Mouse (Mus musculus) lung, postnatal 0 days (tissue): ENCODE results near the gene Mmp25. TPM values are rescaled to one million over a fixed set of nuclear protein-coding genes. Genes with fewer than 3 reads are reported as not detected.

Experiments used
- ATAC-seq: fragments of 200-750 bp; cut with Nextera tagmentation; 2 replicates; pipeline ENCODE4 v1.8.0; 2017; ENCODE audit warnings: moderate library complexity
- DNase-seq: peaks from one replicate; pipeline ENCODE4 v3.0.0-alpha.2; 2016; ENCODE audit warnings: low spot score
- H3K27ac ChIP-seq: fragments of 300-500 bp; sonication (generic); 2 replicates; pipeline ENCODE4 v1.5.1; 2014; ENCODE audit warnings: antibody characterized with exemption, mild to moderate bottlenecking, low read length, mixed read lengths
- H3K27me3 ChIP-seq: fragments of 300-500 bp; sonication (generic); replicated peaks from 2 replicates; pipeline ENCODE4 v1.6.1; 2014; ENCODE audit warnings: low read length, mixed read lengths; ENCODE audit not compliant: insufficient read depth
- H3K36me3 ChIP-seq: fragments of 300-500 bp; sonication (generic); 2 replicates; pipeline ENCODE4 v1.6.1; 2014; ENCODE audit warnings: low read length, mixed read lengths; ENCODE audit not compliant: insufficient read depth
- H3K4me1 ChIP-seq: fragments of 300-500 bp; sonication (generic); 2 replicates; pipeline ENCODE4 v1.6.1; 2014; ENCODE audit warnings: antibody characterized with exemption, low read depth, low read length, mixed read lengths; ENCODE audit not compliant: insufficient read depth
- H3K4me2 ChIP-seq: fragments of 300-500 bp; sonication (generic); replicated peaks from 2 replicates; pipeline ENCODE4 v1.6.1; 2014; ENCODE audit warnings: low read depth, mild to moderate bottlenecking, low read length, moderate library complexity, mixed read lengths
- H3K4me3 ChIP-seq: fragments of 300-500 bp; sonication (generic); 2 replicates; pipeline ENCODE4 v1.5.1; 2014; ENCODE audit warnings: low read depth, low read length
- H3K9ac ChIP-seq: fragments of 300-500 bp; sonication (generic); replicated peaks from 2 replicates; pipeline ENCODE4 v1.6.1; 2014; ENCODE audit warnings: low read depth, mild to moderate bottlenecking
- H3K9me3 ChIP-seq: fragments of 300-500 bp; sonication (generic); 2 replicates; pipeline ENCODE4 v1.6.1; 2016; ENCODE audit warnings: low read length, mixed read lengths
- CTCF ChIP-seq: IDR thresholded peaks from 2 replicates; pipeline ENCODE4 v1.5.1; 2016; ENCODE audit warnings: antibody characterized with exemption, mild to moderate bottlenecking
- EP300 ChIP-seq: IDR thresholded peaks from 2 replicates; pipeline ENCODE4 v1.6.1; 2016; ENCODE audit warnings: antibody characterized with exemption, mild to moderate bottlenecking, control low read depth
- WGBS: fragments of 180-500 bp; shearing (Covaris S2); extraction: QIAGEN DNeasy Blood & Tissue Kit; methylation state at CpG from one replicate; pipeline ENCODE4 v1.1.7; 2014; 5-methylcytosine and 5-hydroxymethylcytosine counted together
- polyA plus RNA-seq: library from polyadenylated mRNA; unstranded; fragments of >200 nt; fragmentation: Nextera tagmentation; extraction: Ambion mirVana; gene quantifications from 2 replicates; pipeline ENCODE4 v1.2.1, GENCODE M21; 2015

The Mmp25 gene
- polyA plus RNA-seq, 1 experiment from 2014 or later, result 0.36 TPM

GRCm38 (mm10) chr17:23610361-23610800 lies 34.7 kb downstream of the Mmp25 start:
- peak; percentile 73 for DNase-seq
- no peak overlapping the region for H3K27ac ChIP-seq
- no peaks in the 10 kb centered on the region for H3K9me3 ChIP-seq
- H3K4me1 ChIP-seq, result no peaks in the 10 kb centered on the region
- WGBS, result 79% methylated on average over 28 of the region's 28 CpGs
- TF ChIP-seq CTCF, result peak; percentile 87
- no peak for TF ChIP-seq EP300
- ATAC-seq, result peak; percentile 66
- H3K9ac ChIP-seq, result no peak overlapping the region
- H3K36me3 ChIP-seq, result no peaks in the 10 kb centered on the region
- H3K27me3 ChIP-seq, result no peaks in the 10 kb centered on the region
- no peak overlapping the region for H3K4me2 ChIP-seq
- H3K4me3 ChIP-seq, result no peak overlapping the region

GRCm38 (mm10) chr17:23609612-23610011 lies 35.5 kb downstream of the Mmp25 start:
- H3K27me3 ChIP-seq, result no peaks in the 10 kb centered on the region
- H3K36me3 ChIP-seq, result no peaks in the 10 kb centered on the region
- H3K27ac ChIP-seq, result no peak overlapping the region
- H3K4me2 ChIP-seq, result no peak overlapping the region
- no peaks in the 10 kb centered on the region for H3K4me1 ChIP-seq
- no peaks in the 10 kb centered on the region for H3K9me3 ChIP-seq
- TF ChIP-seq CTCF (no peak), EP300 (no peak)
- no peak for DNase-seq
- WGBS, result 88% methylated on average over 24 of the region's 24 CpGs
- no peak overlapping the region for H3K9ac ChIP-seq
- H3K4me3 ChIP-seq, result no peak overlapping the region
- no peak for ATAC-seq

GRCm38 (mm10) chr17:23605220-23605619 lies 39.9 kb downstream of the Mmp25 start:
- H3K9ac ChIP-seq, result no peak overlapping the region
- no peak overlapping the region for H3K4me3 ChIP-seq
- no peaks in the 10 kb centered on the region for H3K36me3 ChIP-seq
- DNase-seq (no peak), ATAC-seq (no peak)
- no peak overlapping the region for H3K27ac ChIP-seq
- H3K9me3 ChIP-seq, result no peaks in the 10 kb centered on the region
- no peaks in the 10 kb centered on the region for H3K27me3 ChIP-seq
- H3K4me2 ChIP-seq, result no peak overlapping the region
- 84% methylated on average over 8 of the region's 8 CpGs for WGBS
- H3K4me1 ChIP-seq, result no peaks in the 10 kb centered on the region
- TF ChIP-seq EP300 (no peak), CTCF (no peak)

DNA sequence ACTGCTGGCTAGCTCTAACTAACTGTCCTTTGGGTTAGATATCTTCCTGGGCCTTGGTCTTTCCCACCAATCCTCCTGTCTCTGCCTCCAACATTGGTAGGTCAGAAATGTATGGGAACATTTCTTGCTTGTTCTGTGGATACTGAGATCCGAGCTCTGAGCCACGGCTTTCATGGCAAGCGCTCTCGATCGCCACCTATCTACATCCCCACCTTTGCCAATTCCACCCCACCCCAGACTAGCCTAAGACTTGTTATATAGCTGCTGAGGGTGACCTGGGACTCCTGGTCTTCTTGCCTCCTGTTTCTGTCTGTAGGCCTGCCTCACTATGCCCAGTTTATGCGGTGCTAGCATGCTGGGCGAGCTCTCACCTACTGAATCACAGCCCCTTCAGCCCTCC lies 40.7 kb downstream of the Mmp25 start:
- H3K27me3 ChIP-seq, result no peaks in the 10 kb centered on the region
- ATAC-seq (no peak), DNase-seq (no peak)
- no peak overlapping the region for H3K9ac ChIP-seq
- TF ChIP-seq CTCF (0 out of 2 replicates have a peak, but pooled peaks have one; percentile 19), EP300 (no peak)
- no peak overlapping the region for H3K27ac ChIP-seq
- 71% methylated on average over 7 of the region's 7 CpGs for WGBS
- no peaks in the 10 kb centered on the region for H3K4me1 ChIP-seq
- H3K9me3 ChIP-seq, result no peaks in the 10 kb centered on the region
- H3K4me2 ChIP-seq, result no peak overlapping the region
- H3K4me3 ChIP-seq, result no peak overlapping the region
- H3K36me3 ChIP-seq, result no peaks in the 10 kb centered on the region

DNA sequence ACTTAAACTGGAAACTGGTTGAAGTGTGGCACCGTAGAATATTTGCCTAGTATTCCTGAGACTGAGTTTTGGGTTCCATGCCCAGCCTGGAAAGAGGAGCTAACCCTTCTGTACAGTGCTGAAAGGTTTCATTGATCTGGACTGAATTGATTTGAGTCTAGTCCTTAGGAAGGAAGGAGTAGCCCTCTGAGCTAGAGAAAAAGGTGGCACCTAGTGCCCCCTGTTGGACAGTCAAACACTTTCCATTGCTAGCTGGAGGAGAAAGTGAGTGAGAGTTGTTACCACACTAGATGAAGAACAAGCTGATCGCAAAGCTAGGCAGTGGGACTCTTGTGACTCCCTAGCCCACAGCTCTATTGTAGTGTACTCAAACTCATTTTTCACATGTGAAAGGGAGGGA lies 41.5 kb downstream of the Mmp25 start:
- Histone ChIP-seq H3K9me3 (no peaks in the 10 kb centered on the region), H3K4me2 (no peak overlapping the region), H3K36me3 (no peaks in the 10 kb centered on the region), H3K27ac (no peak overlapping the region), H3K4me3 (no peak overlapping the region), H3K27me3 (no peaks in the 10 kb centered on the region), H3K9ac (no peak overlapping the region), H3K4me1 (peaks cover 1% of the 10 kb centered on the region; the same call in 1 of the 2 replicates)
- DNase-seq, result peak; percentile 63
- whole genome bisulfite sequencing, result 61% methylated on average over 2 of the region's 2 CpGs
- ATAC-seq, result no peak
- peak; percentile 71 for TF ChIP-seq CTCF
- TF ChIP-seq EP300, result no peak

DNA sequence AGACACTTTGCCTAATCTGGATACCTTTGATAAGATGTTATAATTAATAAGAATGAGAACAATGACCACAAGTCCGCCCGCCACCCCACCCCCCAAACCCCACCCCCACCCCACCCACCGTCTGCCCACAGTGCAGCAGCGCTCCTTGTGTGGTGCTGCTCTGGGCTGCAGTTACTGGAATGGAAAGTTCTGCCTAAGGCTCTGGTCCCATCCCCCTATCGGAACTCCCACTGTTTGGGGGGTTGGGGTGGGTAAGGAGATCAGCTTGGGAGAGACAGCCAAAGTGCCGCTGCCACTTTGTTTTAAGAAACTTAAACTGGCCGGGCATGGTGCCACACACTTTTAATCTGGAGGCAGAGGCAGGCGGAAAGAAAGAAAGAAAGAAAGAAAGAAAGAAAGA lies 42.0 kb downstream of the Mmp25 start:
- H3K4me2 ChIP-seq, result no peak overlapping the region
- 44% methylated on average over 8 of the region's 8 CpGs for WGBS

More for the DNA sequence above, 42.0 kb downstream of the Mmp25 start:
- no peak overlapping the region for H3K27ac ChIP-seq
- DNase-seq, result no peak
- H3K36me3 ChIP-seq, result no peaks in the 10 kb centered on the region
- no peak overlapping the region for H3K4me3 ChIP-seq
- peaks cover 4% of the 10 kb centered on the region; the same call in 1 of the 2 replicates for H3K4me1 ChIP-seq
- H3K9ac ChIP-seq, result no peak overlapping the region
- H3K27me3 ChIP-seq, result no peaks in the 10 kb centered on the region
- H3K9me3 ChIP-seq, result no peaks in the 10 kb centered on the region
- TF ChIP-seq CTCF (no peak), EP300 (no peak)
- ATAC-seq, result no peak
